Mouse (Mus musculus): ENCODE measurements around the gene Setd7.

Setd7 gene

DNA sequence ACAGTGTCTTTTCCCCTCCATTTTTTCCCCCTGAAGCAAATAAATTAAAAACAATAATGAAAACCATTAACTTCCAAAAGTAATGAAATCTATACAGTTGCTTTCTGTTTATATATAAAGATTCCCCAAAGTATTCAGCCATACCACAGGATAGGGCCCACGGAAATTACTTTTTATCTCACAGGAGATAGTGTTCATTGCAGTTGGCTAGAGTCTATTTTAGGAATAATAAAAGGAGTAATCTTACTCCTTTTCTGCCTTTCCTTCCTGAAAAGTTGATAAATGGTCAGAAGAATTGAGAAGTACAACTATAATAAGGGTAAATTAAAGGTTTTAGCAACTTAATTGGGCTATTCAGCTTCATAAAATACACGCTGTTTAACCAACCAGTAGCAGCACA is 92.1 kb downstream of the Setd7 start:
- no peak for DNase-seq (ENCODE audit: low spot score)
